Mouse (Mus musculus): ENCODE data around the gene Slc38a3. TPM values are rescaled to one million over a fixed set of nuclear protein-coding genes. Genes with fewer than 3 reads are reported as not detected.

The Slc38a3 gene
- polyA plus RNA-seq, 1 experiment from 2014 or later: 3.9 TPM

GRCm38 (mm10) chr9:107670259-107670658 lies 929 bp upstream of the Slc38a3 start:
- WGBS: 46% methylated on average over 5 of the region's 5 CpGs
- Histone ChIP-seq H3K27me3 (ENCODE audit: low read depth, poor library complexity, severe bottlenecking) (peaks cover 69% of the 10 kb centered on the region), H3K9me3 (replicated peaks) (no peaks in the 10 kb centered on the region), H3K4me3 (no peak overlapping the region), H3K27ac (no peak overlapping the region; the same call in 1 of the 2 replicates), H3K4me1 (peaks cover 49% of the 10 kb centered on the region), H3K36me3 (no peaks in the 10 kb centered on the region)
- DNase-seq (ENCODE audit: low spot score): no peak

GRCm38 (mm10) chr9:107668916-107669315 lies 414 bp downstream of the Slc38a3 start:
- 72% methylated on average over 3 of the region's 3 CpGs for WGBS
- Histone ChIP-seq H3K27me3 (ENCODE audit: low read depth, poor library complexity, severe bottlenecking) (peaks cover 61% of the 10 kb centered on the region), H3K27ac (no peak overlapping the region), H3K9me3 (replicated peaks) (no peaks in the 10 kb centered on the region), H3K4me3 (no peak overlapping the region), H3K4me1 (peaks cover 44% of the 10 kb centered on the region), H3K36me3 (no peaks in the 10 kb centered on the region)
- DNase-seq (ENCODE audit: low spot score): no peak

- WGBS: 41% methylated on average over 8 of the region's 8 CpGs
- H3K27me3 ChIP-seq (ENCODE audit: low read depth, poor library complexity, severe bottlenecking): peaks cover 57% of the 10 kb centered on the region
- no peak for DNase-seq (ENCODE audit: low spot score)
- H3K4me1 ChIP-seq: peaks cover 51% of the 10 kb centered on the region
- H3K9me3 ChIP-seq (replicated peaks): no peaks in the 10 kb centered on the region
- H3K4me3 ChIP-seq: peak overlapping the region; percentile 62; the same call in 1 of the 2 replicates
- no peaks in the 10 kb centered on the region for H3K36me3 ChIP-seq
- no peak overlapping the region for H3K27ac ChIP-seq
Measured at GRCm38 (mm10) chr9:107668011-107668410, 1.3 kb downstream of the Slc38a3 start.

- H3K27me3 ChIP-seq (ENCODE audit: low read depth, poor library complexity, severe bottlenecking): peaks cover 57% of the 10 kb centered on the region
- peak; percentile 90 for DNase-seq (ENCODE audit: low spot score)
- peak overlapping the region; percentile 62 for H3K4me3 ChIP-seq
- under 1% methylated on average over 24 of the region's 24 CpGs for WGBS
- no peaks in the 10 kb centered on the region for H3K9me3 ChIP-seq (replicated peaks)
- peak overlapping the region; percentile 74 for H3K27ac ChIP-seq
- H3K4me1 ChIP-seq: peaks cover 51% of the 10 kb centered on the region
- H3K36me3 ChIP-seq: no peaks in the 10 kb centered on the region
Measured at GRCm38 (mm10) chr9:107667219-107667618, 2.1 kb downstream of the Slc38a3 start.

GRCm38 (mm10) chr9:107666751-107667205 lies 2.6 kb downstream of the Slc38a3 start:
- Histone ChIP-seq H3K9me3 (replicated peaks) (no peaks in the 10 kb centered on the region), H3K36me3 (no peaks in the 10 kb centered on the region), H3K4me1 (peaks cover 51% of the 10 kb centered on the region), H3K27ac (peak overlapping the region; percentile 74), H3K4me3 (peak overlapping the region; percentile 62), H3K27me3 (ENCODE audit: low read depth, poor library complexity, severe bottlenecking) (peaks cover 57% of the 10 kb centered on the region)
- DNase-seq (ENCODE audit: low spot score): no peak
- WGBS: 1% methylated on average over 30 of the region's 30 CpGs

- no peaks in the 10 kb centered on the region for H3K9me3 ChIP-seq (replicated peaks)
- WGBS: 89% methylated on average over 7 of the region's 7 CpGs
- no peak overlapping the region for H3K4me3 ChIP-seq
- peaks cover 53% of the 10 kb centered on the region for H3K27me3 ChIP-seq (ENCODE audit: low read depth, poor library complexity, severe bottlenecking)
- DNase-seq (ENCODE audit: low spot score): no peak
- H3K27ac ChIP-seq: no peak overlapping the region
- no peaks in the 10 kb centered on the region for H3K36me3 ChIP-seq
- H3K4me1 ChIP-seq: peaks cover 48% of the 10 kb centered on the region
Measured at GRCm38 (mm10) chr9:107665308-107665707, 4.0 kb downstream of the Slc38a3 start.

GRCm38 (mm10) chr9:107663525-107663924 lies 5.8 kb downstream of the Slc38a3 start:
- Histone ChIP-seq H3K4me1 (peaks cover 40% of the 10 kb centered on the region), H3K27me3 (ENCODE audit: low read depth, poor library complexity, severe bottlenecking) (peaks cover 37% of the 10 kb centered on the region), H3K27ac (0 out of 2 replicates have a peak overlapping the region, but pooled peaks have one; percentile 27), H3K4me3 (no peak overlapping the region), H3K9me3 (replicated peaks) (no peaks in the 10 kb centered on the region), H3K36me3 (no peaks in the 10 kb centered on the region)
- WGBS: 74% methylated on average over 9 of the region's 9 CpGs
- DNase-seq (ENCODE audit: low spot score): no peak

GRCm38 (mm10) chr9:107662342-107662741 lies 7.0 kb downstream of the Slc38a3 start:
- DNase-seq (ENCODE audit: low spot score): no peak
- Histone ChIP-seq H3K36me3 (no peaks in the 10 kb centered on the region), H3K4me3 (no peak overlapping the region), H3K27ac (no peak overlapping the region), H3K9me3 (replicated peaks) (no peaks in the 10 kb centered on the region), H3K4me1 (peaks cover 28% of the 10 kb centered on the region), H3K27me3 (ENCODE audit: low read depth, poor library complexity, severe bottlenecking) (peaks cover 26% of the 10 kb centered on the region)
- 72% methylated on average over 8 of the region's 8 CpGs for WGBS

- no peak for DNase-seq (ENCODE audit: low spot score)
- 75% methylated on average over 3 of the region's 3 CpGs for whole genome bisulfite sequencing
- Histone ChIP-seq H3K9me3 (replicated peaks) (no peaks in the 10 kb centered on the region), H3K36me3 (no peaks in the 10 kb centered on the region; the same call in 1 of the 2 replicates), H3K27ac (no peak overlapping the region), H3K27me3 (ENCODE audit: low read depth, poor library complexity, severe bottlenecking) (peaks cover 11% of the 10 kb centered on the region), H3K4me1 (peaks cover 12% of the 10 kb centered on the region), H3K4me3 (no peak overlapping the region)
Measured at GRCm38 (mm10) chr9:107660777-107661176, 8.6 kb downstream of the Slc38a3 start.

- 85% methylated on average over 3 of the region's 3 CpGs for WGBS
- Histone ChIP-seq H3K4me1 (peaks cover 12% of the 10 kb centered on the region), H3K27ac (peak overlapping the region; percentile 16; the same call in 1 of the 2 replicates), H3K27me3 (ENCODE audit: low read depth, poor library complexity, severe bottlenecking) (peaks cover 3% of the 10 kb centered on the region), H3K4me3 (no peak overlapping the region), H3K9me3 (replicated peaks) (no peaks in the 10 kb centered on the region), H3K36me3 (no peaks in the 10 kb centered on the region; the same call in 1 of the 2 replicates)
- no peak for DNase-seq (ENCODE audit: low spot score)
Measured at GRCm38 (mm10) chr9:107659961-107660360, 9.4 kb downstream of the Slc38a3 start.

- Histone ChIP-seq H3K27ac (peak overlapping the region; percentile 38; the same call in 1 of the 2 replicates), H3K4me1 (peaks cover 12% of the 10 kb centered on the region), H3K27me3 (ENCODE audit: low read depth, poor library complexity, severe bottlenecking) (no peaks in the 10 kb centered on the region), H3K4me3 (no peak overlapping the region), H3K36me3 (no peaks in the 10 kb centered on the region; the same call in 1 of the 2 replicates), H3K9me3 (replicated peaks) (no peaks in the 10 kb centered on the region)
- DNase-seq (ENCODE audit: low spot score): no peak
- 89% methylated on average over 10 of the region's 10 CpGs for WGBS
Measured at GRCm38 (mm10) chr9:107659551-107659950, 9.8 kb downstream of the Slc38a3 start.

- H3K4me1 ChIP-seq: peaks cover 5% of the 10 kb centered on the region; the same call in 1 of the 2 replicates
- H3K27me3 ChIP-seq (ENCODE audit: low read depth, poor library complexity, severe bottlenecking): no peaks in the 10 kb centered on the region
- H3K27ac ChIP-seq: no peak overlapping the region
- H3K4me3 ChIP-seq: no peak overlapping the region
- no peak for DNase-seq (ENCODE audit: low spot score)
- 90% methylated on average over 6 of the region's 6 CpGs for WGBS
- H3K36me3 ChIP-seq: no peaks in the 10 kb centered on the region; the same call in 1 of the 2 replicates
- no peaks in the 10 kb centered on the region for H3K9me3 ChIP-seq (replicated peaks)
Measured at GRCm38 (mm10) chr9:107658096-107658495, 11.2 kb downstream of the Slc38a3 start.

GRCm38 (mm10) chr9:107657144-107657543 lies 12.2 kb downstream of the Slc38a3 start:
- Histone ChIP-seq H3K36me3 (no peaks in the 10 kb centered on the region; the same call in 1 of the 2 replicates), H3K4me1 (peaks cover 5% of the 10 kb centered on the region; the same call in 1 of the 2 replicates), H3K4me3 (no peak overlapping the region), H3K9me3 (replicated peaks) (no peaks in the 10 kb centered on the region), H3K27ac (no peak overlapping the region), H3K27me3 (ENCODE audit: low read depth, poor library complexity, severe bottlenecking) (no peaks in the 10 kb centered on the region)
- WGBS: 95% methylated on average over 5 of the region's 5 CpGs
- DNase-seq (ENCODE audit: low spot score): no peak

GRCm38 (mm10) chr9:107654585-107654984 lies 14.7 kb downstream of the Slc38a3 start:
- Histone ChIP-seq H3K27ac (no peak overlapping the region), H3K9me3 (replicated peaks) (no peaks in the 10 kb centered on the region), H3K4me1 (peaks cover 14% of the 10 kb centered on the region), H3K4me3 (no peak overlapping the region), H3K27me3 (ENCODE audit: low read depth, poor library complexity, severe bottlenecking) (no peaks in the 10 kb centered on the region), H3K36me3 (peaks cover 2% of the 10 kb centered on the region; the same call in 1 of the 2 replicates)
- WGBS: 81% methylated on average over 4 of the region's 4 CpGs
- no peak for DNase-seq (ENCODE audit: low spot score)

All from limb, embryonic 10.5 days (tissue).